In genomic region chr13:104610210-104611111, GRCm38 (mm10) we compare ENCODE assay signal across 8 mouse cellular contexts.
DNase-seq lines count a peak whose midpoint lies in the region; ATAC-seq lines count a peak whose summit lies in the region.

No protein-coding gene starts in this region.

- H3K79me2 ChIP-seq in macrophage (ENCODE audit: inconsistent target) = no peaks in the 10 kb centered on the region

- no peak overlapping the region for H3K9ac ChIP-seq in hindbrain, embryonic 14.5 days

- H3K9me3 ChIP-seq in hindbrain, embryonic 14.5 days (ENCODE audit: control insufficient read depth, low read length) = no peaks in the 10 kb centered on the region

- no peak overlapping the region for H3K4me2 ChIP-seq in hindbrain, embryonic 14.5 days (replicated peaks)

- H3K36me3 ChIP-seq in macrophage (ENCODE audit: inconsistent target) = no peaks in the 10 kb centered on the region
- no peaks in the 10 kb centered on the region for H3K36me3 ChIP-seq in hindbrain, embryonic 14.5 days (replicated peaks; ENCODE audit: control insufficient read depth, insufficient read depth)

- H3K27me3 ChIP-seq in hindbrain, embryonic 14.5 days (ENCODE audit: control insufficient read depth, insufficient read depth, low read length) = no peaks in the 10 kb centered on the region

- H3K4me3 ChIP-seq in macrophage (ENCODE audit: inconsistent target) = peak overlapping the region; percentile 34
- no peak overlapping the region for H3K4me3 ChIP-seq in hindbrain, embryonic 14.5 days (replicated peaks; ENCODE audit: low read length)

- peak; percentile 33 to 43 for DNase-seq in adrenal gland, postnatal 36 days
- DNase-seq in adrenal gland, postnatal 25 days = no peak
- DNase-seq in c-Kit-positive CD71-positive TER-119-positive erythroid progenitor cells, embryonic 14.5 days (ENCODE audit: low spot score) = peak; percentile 10
- peak; percentile 62 for DNase-seq in kidney, adult 9 months
- no peak for DNase-seq in hindbrain, embryonic 14.5 days (ENCODE audit: low spot score)
- DNase-seq in frontal cortex, postnatal 10 days (ENCODE audit: low spot score in 2 of 2) = no peak
- no peak for DNase-seq in cerebellum, adult 9-11 months

- WGBS in macrophage (ENCODE audit: missing documents) = 3% methylated on average over 22 of the region's 22 CpGs
- 88% methylated on average over 22 of the region's 22 CpGs for WGBS in hindbrain, embryonic 14.5 days

- peak overlapping the region; percentile 89 for H3K27ac ChIP-seq in macrophage
- no peak overlapping the region for H3K27ac ChIP-seq in hindbrain, embryonic 14.5 days

- no peak for ATAC-seq in hindbrain, embryonic 14.5 days (ENCODE audit: low FRiP score)

- no peaks in the 10 kb centered on the region for H3K4me1 ChIP-seq in hindbrain, embryonic 14.5 days (replicated peaks; ENCODE audit: control insufficient read depth, insufficient read depth, low read length)

Comparison
In these comparisons a context has a peak if more than half of its experiments do, and no peak if none do; other contexts are left out.
1. DNase-seq: peak in adrenal gland, postnatal 36 days (2 of 2), c-Kit-positive CD71-positive TER-119-positive erythroid progenitor cells, embryonic 14.5 days (single experiment) and kidney, adult 9 months (single experiment); none in adrenal gland, postnatal 25 days (single experiment), hindbrain, embryonic 14.5 days (single experiment), frontal cortex, postnatal 10 days (0 of 2) and cerebellum, adult 9-11 months (single experiment).